Mouse (Mus musculus) mature B cell (primary cell): Measurements from ENCODE around the gene Arhgap15.

ENCODE experiments used
- in situ Hi-C: fragments of 300-500 bp; cut with MboI; formaldehyde crosslinking; loops from 2 replicates; pipeline ENCODE4 v1.14.3; 2019

The Arhgap15 gene

DNA sequence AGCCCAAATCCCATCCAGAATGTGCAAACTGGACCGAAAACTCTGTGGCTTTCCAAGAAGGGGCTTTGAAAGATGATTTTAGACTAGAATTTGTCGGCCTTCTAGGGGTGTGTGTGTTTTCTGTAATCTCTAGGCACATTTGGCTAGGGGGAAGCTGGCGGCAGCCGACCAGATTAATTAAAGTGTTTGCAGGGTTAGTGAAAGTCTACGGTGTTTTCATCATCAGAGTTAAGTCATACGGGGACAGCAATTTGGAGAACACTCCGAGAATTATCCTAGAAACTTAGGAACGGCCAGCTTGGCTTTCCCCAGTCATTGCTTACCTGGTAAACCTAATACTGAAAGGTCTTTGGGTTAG lies 356.6 kb downstream of the Arhgap15 start:
- in situ Hi-C loops, result no loop called here

GRCm38 (mm10) chr2:44106359-44106758 lies 357.7 kb downstream of the Arhgap15 start:
- in situ Hi-C loops, result no loop called here

DNA sequence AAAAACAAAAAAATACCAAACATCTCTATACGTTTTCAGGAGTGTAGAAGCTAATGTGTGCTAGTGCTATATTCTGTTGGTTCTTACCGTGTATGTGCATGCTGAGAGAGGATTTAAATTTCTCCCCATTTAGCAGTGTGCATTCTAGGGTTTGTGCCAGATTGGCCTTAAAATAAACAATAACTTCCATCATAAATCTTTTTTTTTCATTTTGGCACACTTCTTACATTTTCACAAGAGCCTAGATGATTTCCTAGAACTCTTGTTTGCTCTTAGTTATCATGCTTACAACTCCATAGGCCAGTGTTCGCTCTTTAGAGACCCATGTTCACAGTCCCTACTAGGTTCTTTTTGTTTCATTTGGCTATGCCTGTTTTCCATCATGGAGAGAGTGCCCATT lies 362.7 kb downstream of the Arhgap15 start:
- in situ Hi-C loops, result no loop called here

DNA sequence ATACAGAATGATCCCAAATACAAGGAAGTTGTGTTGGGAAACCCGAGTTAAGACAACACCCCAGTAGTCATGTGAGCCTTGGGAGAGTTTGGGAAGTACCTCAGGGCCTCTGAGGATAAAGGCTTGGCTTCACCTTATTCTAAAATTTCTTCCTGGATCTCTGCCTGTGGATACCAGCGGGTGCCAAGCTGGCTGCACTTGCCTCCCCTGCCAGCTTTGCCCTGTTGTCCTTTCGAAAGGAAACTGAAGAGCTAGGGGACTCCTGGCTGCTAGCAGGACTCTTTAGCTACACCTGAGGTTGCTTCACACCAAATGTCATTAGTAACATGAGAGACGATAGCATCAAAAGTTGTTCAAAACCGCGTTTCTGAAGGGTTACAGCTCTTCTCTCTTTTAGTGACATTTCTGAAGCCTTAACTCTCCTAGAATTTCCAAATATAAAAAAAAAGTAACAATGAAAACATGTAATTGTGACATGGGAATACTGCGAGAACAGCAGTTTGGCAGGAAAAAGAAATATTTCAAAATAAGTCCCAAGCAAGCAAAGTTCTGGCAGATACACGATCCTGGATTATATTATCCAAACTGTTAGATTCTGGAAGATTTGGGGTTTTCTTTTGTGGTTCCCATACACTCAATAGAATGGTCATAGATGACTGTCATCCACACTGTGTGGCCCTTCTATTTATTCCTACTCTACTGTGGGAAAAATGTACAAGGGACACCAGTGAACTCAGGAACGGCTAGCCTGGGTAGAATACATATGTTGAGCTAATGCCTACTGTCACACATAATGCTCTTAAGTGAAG lies 364.6 kb downstream of the Arhgap15 start:
- in situ Hi-C loops, result no loop called here

DNA sequence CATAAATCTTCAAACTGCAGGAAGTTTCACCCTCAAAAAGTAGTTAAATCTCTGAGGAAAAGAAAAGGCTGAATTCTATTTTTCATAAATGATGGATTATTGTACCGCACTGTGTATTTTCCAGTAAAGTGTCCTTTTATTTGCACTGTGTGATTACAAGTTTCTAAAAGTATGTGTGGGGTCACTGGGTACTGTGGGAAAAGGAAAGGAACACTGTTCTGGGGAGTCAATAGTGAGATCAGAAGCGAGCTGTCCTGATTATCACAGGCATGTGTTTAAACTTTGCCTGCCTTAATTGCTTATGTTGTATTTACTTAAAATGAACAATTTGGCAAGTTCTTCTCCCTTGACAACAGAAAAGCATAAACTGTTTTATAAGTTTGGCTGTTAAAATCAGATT lies 365.7 kb downstream of the Arhgap15 start:
- in situ Hi-C loops, result no loop called here

DNA sequence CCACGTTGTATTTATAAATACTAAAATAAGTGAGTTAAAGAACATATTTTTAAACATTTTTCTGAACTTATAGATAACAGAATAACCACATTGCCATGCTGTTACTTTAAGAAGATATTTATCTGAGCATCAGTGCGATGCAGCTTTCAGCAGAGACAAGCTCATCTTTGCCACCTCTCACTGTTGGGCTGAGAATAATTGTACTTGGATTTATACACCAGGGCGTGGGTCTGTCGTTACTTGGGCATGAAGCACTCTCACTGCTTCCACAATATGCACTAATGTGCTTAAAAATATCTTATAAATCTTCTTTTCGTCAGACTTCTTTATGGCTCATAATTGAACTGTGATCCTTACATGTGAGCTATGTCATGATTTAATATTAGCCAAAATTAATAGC lies 372.5 kb downstream of the Arhgap15 start:
- in situ Hi-C loops, result no loop called here

- in situ Hi-C loops, result no loop called here
Measured at GRCm38 (mm10) chr2:44123246-44123645, 374.6 kb downstream of the Arhgap15 start.

DNA sequence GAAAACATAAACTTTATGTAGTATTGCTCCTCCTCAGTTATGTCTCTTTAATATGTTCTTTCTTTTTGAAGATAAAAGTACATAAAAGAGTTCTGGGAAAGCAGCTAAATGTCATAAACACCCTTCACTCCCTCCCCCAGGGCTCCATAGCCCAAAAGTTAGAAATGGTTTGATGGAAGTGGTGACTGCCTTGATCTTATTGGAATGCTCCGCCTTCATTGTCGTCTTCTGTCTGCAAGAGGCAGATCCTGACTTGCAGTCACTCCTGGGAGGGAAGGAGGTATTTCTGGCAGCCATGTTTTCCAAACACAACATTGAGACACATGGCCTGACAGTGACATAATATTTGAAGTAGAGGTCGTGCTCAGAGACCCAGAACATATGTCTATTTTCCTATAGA lies 375.5 kb downstream of the Arhgap15 start:
- in situ Hi-C loops, result no loop called here

GRCm38 (mm10) chr2:44124683-44125082 lies 376.1 kb downstream of the Arhgap15 start:
- in situ Hi-C loops, result no loop called here

- in situ Hi-C loops, result no loop called here
Measured at GRCm38 (mm10) chr2:44126044-44126695, 377.5 kb downstream of the Arhgap15 start.

- in situ Hi-C loops, result no loop called here
Measured at GRCm38 (mm10) chr2:44129533-44129932, 380.9 kb downstream of the Arhgap15 start.

DNA sequence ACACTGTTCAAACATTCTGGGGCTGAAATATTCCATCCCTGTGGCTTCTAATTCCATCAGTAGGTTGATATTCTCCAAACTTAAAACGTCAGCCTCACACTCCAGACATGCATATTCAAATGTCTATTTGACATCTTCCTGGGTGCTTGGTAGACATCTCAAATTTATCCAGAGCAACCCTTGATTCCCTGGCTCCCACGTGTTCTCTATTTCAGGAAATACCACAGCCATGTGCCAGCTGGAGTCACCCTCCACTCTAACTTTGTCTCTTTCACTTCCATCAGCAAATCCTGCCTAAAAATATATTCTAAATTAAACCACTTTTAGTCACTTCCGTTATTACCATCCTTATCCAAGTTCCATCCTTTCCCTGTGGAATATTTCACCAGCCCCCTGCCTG lies 382.6 kb downstream of the Arhgap15 start:
- in situ Hi-C loops, result no loop called here

- in situ Hi-C loops, result no loop called here
Measured at GRCm38 (mm10) chr2:44134796-44135195, 386.2 kb downstream of the Arhgap15 start.

- in situ Hi-C loops, result no loop called here
Measured at GRCm38 (mm10) chr2:44140455-44140854, 391.8 kb downstream of the Arhgap15 start.

DNA sequence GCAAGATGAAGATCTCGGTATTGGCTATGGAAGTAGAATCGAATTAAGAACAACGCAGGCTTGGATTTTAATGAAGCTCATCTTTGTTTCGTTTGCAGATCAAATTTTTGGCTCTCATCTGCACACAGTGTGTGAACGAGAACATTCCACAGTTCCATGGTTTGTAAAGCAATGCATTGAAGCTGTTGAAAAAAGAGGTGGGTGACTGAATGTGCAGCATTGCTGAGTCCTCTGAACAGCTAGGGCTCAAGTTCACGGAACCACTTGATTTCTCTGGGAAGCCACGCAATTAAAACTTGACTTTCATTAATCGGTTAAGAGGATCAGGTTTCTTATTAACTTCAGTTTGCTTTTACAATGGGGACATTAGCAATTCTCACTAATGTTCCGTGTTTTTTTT lies 393.5 kb downstream of the Arhgap15 start:
- in situ Hi-C loops, result no loop called here

DNA sequence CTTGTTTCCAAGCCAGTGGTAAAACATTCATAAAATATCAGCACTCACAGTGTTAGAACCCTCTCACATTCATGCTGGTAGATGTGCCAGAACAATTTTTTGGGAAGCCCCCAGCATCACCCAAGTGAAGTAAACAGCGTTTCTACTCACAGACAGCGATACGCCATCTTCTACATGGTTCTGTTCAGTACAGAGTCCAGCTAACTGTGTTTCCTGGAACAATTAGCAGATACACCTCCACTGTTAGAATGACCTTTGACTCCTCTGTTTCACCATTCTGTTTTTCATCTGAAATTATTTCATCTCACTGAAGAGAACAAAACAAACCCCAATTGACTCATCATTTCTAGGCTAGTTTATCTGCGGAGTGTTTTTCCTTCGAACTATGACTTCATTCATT lies 394.0 kb downstream of the Arhgap15 start:
- in situ Hi-C loops, result no loop called here

GRCm38 (mm10) chr2:44146124-44146981 lies 397.7 kb downstream of the Arhgap15 start:
- in situ Hi-C loops, result no loop called here

DNA sequence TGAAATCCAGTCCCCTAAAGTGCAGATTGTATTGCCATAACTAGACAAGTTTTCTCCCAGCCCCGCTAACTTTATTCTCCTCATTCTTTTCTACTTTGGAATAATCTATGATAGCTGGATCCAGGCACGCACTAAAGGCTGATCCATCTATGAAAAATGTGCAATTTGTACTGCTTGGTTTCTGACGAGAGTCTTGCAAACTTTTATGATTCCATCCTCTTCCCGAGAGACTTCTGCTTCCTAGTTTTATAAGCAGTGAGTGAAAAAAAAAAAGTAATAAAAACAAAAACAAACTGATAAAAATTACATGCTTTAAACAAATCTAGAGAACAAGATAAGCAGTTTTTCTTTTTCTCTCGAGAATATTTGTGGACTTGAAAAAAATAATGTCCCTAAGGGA lies 398.9 kb downstream of the Arhgap15 start:
- in situ Hi-C loops, result no loop called here

DNA sequence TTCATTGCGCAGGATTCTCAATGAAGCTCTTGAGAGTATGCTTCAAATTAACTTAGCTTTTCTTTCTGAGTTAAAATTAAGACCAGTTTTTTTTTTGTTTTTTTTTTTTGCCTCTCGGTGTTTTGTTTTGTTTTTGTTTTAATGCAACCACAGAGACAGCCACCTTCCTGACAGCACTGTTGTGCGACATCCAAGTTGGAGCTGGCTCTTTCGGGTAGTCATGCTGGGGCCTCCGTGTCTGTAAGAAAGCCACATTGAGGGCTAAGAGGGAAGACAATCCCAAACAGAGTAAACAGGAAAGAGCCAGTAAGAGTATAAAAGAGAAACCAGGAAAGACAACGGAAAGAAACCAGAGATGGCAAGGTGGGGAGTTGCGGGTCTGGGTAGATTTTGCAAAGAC lies 399.3 kb downstream of the Arhgap15 start:
- in situ Hi-C loops, result no loop called here

DNA sequence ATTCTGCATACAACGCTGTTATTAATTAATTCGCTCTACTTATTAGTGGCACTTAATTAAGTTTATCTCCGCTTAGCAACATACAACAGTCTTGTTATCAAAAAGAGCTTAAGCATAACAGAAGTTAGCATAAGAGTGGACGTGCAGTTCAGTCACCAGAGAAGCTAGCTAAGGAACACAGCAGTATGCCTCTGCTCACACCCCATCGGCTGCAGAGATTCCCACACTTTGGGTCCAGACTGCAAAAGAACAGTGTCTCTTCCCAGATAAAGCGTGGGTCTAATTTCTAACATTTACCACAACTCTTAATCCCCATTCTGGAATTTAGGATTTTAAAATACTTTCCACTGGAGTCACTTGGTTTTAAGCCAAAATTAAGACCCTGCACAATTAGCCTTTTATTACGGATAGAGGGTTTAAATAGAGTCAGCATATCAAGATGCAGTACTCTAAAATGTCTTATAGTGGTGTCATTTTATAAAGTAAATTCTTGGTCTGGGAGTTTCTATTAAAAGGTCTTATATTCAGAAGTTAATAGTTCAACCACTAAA lies 400.0 kb downstream of the Arhgap15 start:
- in situ Hi-C loops, result no loop called here

- in situ Hi-C loops, result no loop called here
Measured at GRCm38 (mm10) chr2:44152301-44152700, 403.7 kb downstream of the Arhgap15 start.

DNA sequence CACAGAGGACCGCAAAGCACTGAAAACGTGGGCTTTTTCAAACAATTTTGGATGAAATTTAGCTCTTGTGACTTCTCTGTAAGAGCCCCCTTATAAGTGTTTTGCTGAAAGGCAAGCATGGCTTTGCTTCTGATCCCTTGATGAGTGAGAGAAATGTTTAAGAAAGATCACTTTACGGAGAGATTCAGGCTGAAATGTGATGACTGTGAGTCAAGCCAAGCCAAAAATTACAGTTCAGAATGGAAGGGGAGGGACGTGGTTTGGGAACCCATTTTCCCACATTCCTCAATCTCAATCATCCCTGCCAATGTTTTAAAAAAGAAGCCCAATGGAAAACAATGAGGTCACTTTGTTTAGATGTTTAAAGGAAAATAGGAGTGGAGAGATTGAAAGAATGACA lies 411.7 kb downstream of the Arhgap15 start:
- in situ Hi-C loops, result no loop called here
